In genomic region chr3:60371176-60371965, GRCm38 (mm10) we compare ENCODE assay signal across 14 mouse cellular contexts.
A peak's percentile ranks its signal among the peaks of the same experiment; 100 is the strongest.
DNase-seq lines count a peak whose midpoint lies in the region; ATAC-seq lines count a peak whose summit lies in the region.
"Had no signal": no experiment of that assay in that cellular context is flagged by ENCODE, and none has a peak within 500 bp of the region (broad histone marks: within the 10 kb centered on the region; RNA-seq: fewer than 3 reads in every experiment).

No protein-coding gene starts in this region.

- H3K4me1 ChIP-seq in heart, embryonic 11.5 days (ENCODE audit: control insufficient read depth, insufficient read depth, low read length), result no peaks in the 10 kb centered on the region
- H3K4me1 ChIP-seq: intestine, embryonic 15.5 days; midbrain, embryonic 13.5 days; stomach, embryonic 15.5 days had no signal

- H3K27me3 ChIP-seq in heart, embryonic 11.5 days (ENCODE audit: control insufficient read depth, insufficient read depth, low read length), result no peaks in the 10 kb centered on the region
- H3K27me3 ChIP-seq: intestine, embryonic 15.5 days; midbrain, embryonic 13.5 days; stomach, embryonic 15.5 days had no signal

- WGBS in heart, embryonic 11.5 days (ENCODE audit: insufficient replicate concordance), result 84% methylated on average over 2 of the region's 2 CpGs

- peak; percentile 23 for DNase-seq in heart, adult 8-10 months (ENCODE audit: low spot score)
- DNase-seq in A20 (ENCODE audit: low read depth, low spot score), result peak; percentile 84
- DNase-seq in brain, adult 2 months (ENCODE audit: low read depth, low spot score), result peak; percentile 0
- peak; percentile 10 to 20 for DNase-seq in heart, postnatal 14 days
- DNase-seq in layer of hippocampus, adult 18-20 months (ENCODE audit: low spot score in 2 of 2), result no peak
- DNase-seq in right cerebral cortex, adult 2 months (ENCODE audit: low spot score in 2 of 2), result no peak
- DNase-seq: cerebellum, adult 9-11 months; kidney, postnatal 14 days had no signal

- H3K36me3 ChIP-seq in heart, embryonic 11.5 days (ENCODE audit: control insufficient read depth, insufficient read depth, low read length), result no peaks in the 10 kb centered on the region
- H3K36me3 ChIP-seq: intestine, embryonic 15.5 days; midbrain, embryonic 13.5 days; stomach, embryonic 15.5 days had no signal

- no peak for ATAC-seq in heart, embryonic 11.5 days (replicated peaks; ENCODE audit: insufficient number of reproducible peaks, low FRiP score, low TSS enrichment)
- ATAC-seq in frontal cortex, adult (ENCODE audit: low TSS enrichment), result no peak
- ATAC-seq: intestine, embryonic 15.5 days; midbrain, embryonic 13.5 days had no signal

- H3K4me2 ChIP-seq in heart, embryonic 11.5 days, result no peak overlapping the region
- H3K4me2 ChIP-seq: intestine, embryonic 15.5 days; midbrain, embryonic 13.5 days; stomach, embryonic 15.5 days had no signal

- H3K27ac ChIP-seq in heart, embryonic 11.5 days (ENCODE audit: low read depth, low read length), result no peak overlapping the region
- H3K27ac ChIP-seq: intestine, embryonic 15.5 days; liver, embryonic 14.5 days; midbrain, embryonic 13.5 days; stomach, embryonic 15.5 days had no signal

- no peaks in the 10 kb centered on the region for H3K9me3 ChIP-seq in heart, embryonic 11.5 days (replicated peaks; ENCODE audit: control insufficient read depth, low read length)
- H3K9me3 ChIP-seq: intestine, embryonic 15.5 days; midbrain, embryonic 13.5 days; stomach, embryonic 15.5 days had no signal

- no peak overlapping the region for H3K9ac ChIP-seq in heart, embryonic 11.5 days (ENCODE audit: low read depth, low read length)
- H3K9ac ChIP-seq: intestine, embryonic 15.5 days; liver, embryonic 14.5 days; midbrain, embryonic 13.5 days; stomach, embryonic 15.5 days had no signal

- intact Hi-C loops in heart, postnatal 14 days (cut with DNase I), result no loop called here

- no peak overlapping the region for H3K4me3 ChIP-seq in heart, embryonic 11.5 days (ENCODE audit: low read depth, low read length)
- H3K4me3 ChIP-seq: intestine, embryonic 15.5 days; midbrain, embryonic 13.5 days; stomach, embryonic 15.5 days had no signal

Comparison
In these comparisons a context has a peak if more than half of its experiments do, and no peak if none do; other contexts are left out.
1. DNase-seq: peak in heart, adult 8-10 months (single experiment), A20 (single experiment), brain, adult 2 months (single experiment) and heart, postnatal 14 days (2 of 2); none in layer of hippocampus, adult 18-20 months (0 of 2) and right cerebral cortex, adult 2 months (0 of 2).